Mouse (Mus musculus): ENCODE measurements around the gene Nolc1. TPM values are rescaled to one million over a fixed set of nuclear protein-coding genes. Genes with fewer than 3 reads are reported as not detected.
"Not testable (repeated sequence)": the region's sequence is repeated elsewhere in the genome, so short reads cannot be mapped to it uniquely, and the experiment has no call there.

Nolc1 gene
- polyA plus RNA-seq, 1 experiment from 2014 or later = 79.7 TPM

GRCm38 (mm10) chr19:46114617-46115016 is 39.0 kb downstream of the Nolc1 start:
- H3K9me3 ChIP-seq (ENCODE audit: control insufficient read depth, low read depth, low read length) = no peaks in the 10 kb centered on the region
- H3K27me3 ChIP-seq (ENCODE audit: control insufficient read depth, insufficient read depth, low read length) = no peaks in the 10 kb centered on the region
- no peak for ATAC-seq (ENCODE audit: insufficient number of reproducible peaks, insufficient read depth, low FRiP score, low read depth)
- no peaks in the 10 kb centered on the region for H3K4me1 ChIP-seq (ENCODE audit: control insufficient read depth, insufficient read depth, low read length)
- H3K9ac ChIP-seq (replicated peaks; ENCODE audit: low read depth, low read length) = no peak overlapping the region
- no peak overlapping the region for H3K27ac ChIP-seq (ENCODE audit: low read length)
- WGBS = 53% methylated on average over 4 of the region's 4 CpGs
- no peak overlapping the region for H3K4me2 ChIP-seq (replicated peaks; ENCODE audit: low read depth, low read length)
- no peaks in the 10 kb centered on the region for H3K36me3 ChIP-seq (ENCODE audit: control insufficient read depth, insufficient read depth, low read length)
- H3K4me3 ChIP-seq (ENCODE audit: low read depth, low read length) = no peak overlapping the region

DNA sequence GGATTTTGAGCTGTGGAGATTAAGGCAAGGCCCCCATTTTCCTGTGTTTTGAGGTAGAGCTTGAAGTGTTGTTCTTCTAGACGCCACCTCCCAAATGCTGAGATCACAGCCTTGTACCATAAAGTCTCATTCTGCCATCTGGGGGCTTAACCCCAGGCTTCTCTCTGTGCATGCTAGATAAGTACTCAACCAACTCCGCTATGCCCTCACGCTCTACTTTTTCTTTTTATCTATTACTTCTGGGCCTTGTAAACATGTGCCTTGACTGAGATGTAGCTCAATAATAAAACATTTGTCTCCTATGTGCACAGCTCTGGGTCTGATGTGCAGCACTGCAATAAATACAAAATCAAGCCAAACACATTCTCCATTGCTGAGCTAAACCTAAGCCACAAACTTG is 43.8 kb downstream of the Nolc1 start:
- H3K36me3 ChIP-seq (ENCODE audit: control insufficient read depth, insufficient read depth, low read length) = no peaks in the 10 kb centered on the region
- H3K4me2 ChIP-seq (replicated peaks; ENCODE audit: low read depth, low read length) = no peak overlapping the region
- 88% methylated on average over 3 of the region's 3 CpGs for WGBS
- no peak overlapping the region for H3K27ac ChIP-seq (ENCODE audit: low read length)
- no peaks in the 10 kb centered on the region for H3K4me1 ChIP-seq (ENCODE audit: control insufficient read depth, insufficient read depth, low read length)
- H3K9ac ChIP-seq (replicated peaks; ENCODE audit: low read depth, low read length) = no peak overlapping the region
- no peaks in the 10 kb centered on the region for H3K9me3 ChIP-seq (ENCODE audit: control insufficient read depth, low read depth, low read length)
- no peaks in the 10 kb centered on the region for H3K27me3 ChIP-seq (ENCODE audit: control insufficient read depth, insufficient read depth, low read length)
- no peak for ATAC-seq (ENCODE audit: insufficient number of reproducible peaks, insufficient read depth, low FRiP score, low read depth)
- H3K4me3 ChIP-seq (ENCODE audit: low read depth, low read length) = no peak overlapping the region

DNA sequence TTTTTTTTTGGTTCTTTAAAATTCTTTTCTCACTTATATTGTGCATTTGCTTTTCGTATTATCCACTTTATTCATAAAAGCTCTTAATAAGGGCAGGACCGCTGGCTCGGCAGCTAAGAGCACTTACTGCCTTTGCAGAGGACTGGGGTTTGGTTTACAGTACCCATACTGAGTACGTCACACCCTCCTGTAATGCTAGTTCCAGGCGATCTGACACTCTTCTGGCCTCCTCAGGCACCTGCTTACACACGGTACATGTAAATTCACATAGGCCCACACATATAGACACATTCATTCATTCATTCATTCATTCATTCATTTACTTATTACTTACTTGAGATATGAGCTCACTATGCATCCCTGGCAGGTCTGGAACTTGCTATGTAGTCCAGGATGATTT is 45.2 kb downstream of the Nolc1 start:
- no peaks in the 10 kb centered on the region for H3K27me3 ChIP-seq (ENCODE audit: control insufficient read depth, insufficient read depth, low read length)
- 71% methylated on average over 6 of the region's 6 CpGs for WGBS

GRCm38 (mm10) chr19:46123876-46124275 is 48.2 kb downstream of the Nolc1 start:
- no peaks in the 10 kb centered on the region for H3K27me3 ChIP-seq (ENCODE audit: control insufficient read depth, insufficient read depth, low read length)
- no peaks in the 10 kb centered on the region for H3K36me3 ChIP-seq (ENCODE audit: control insufficient read depth, insufficient read depth, low read length)
- WGBS = 76% methylated on average over 3 of the region's 3 CpGs
- no peak overlapping the region for H3K27ac ChIP-seq (ENCODE audit: low read length)
- no peaks in the 10 kb centered on the region for H3K4me1 ChIP-seq (ENCODE audit: control insufficient read depth, insufficient read depth, low read length)
- no peaks in the 10 kb centered on the region for H3K9me3 ChIP-seq (ENCODE audit: control insufficient read depth, low read depth, low read length)
- no peak overlapping the region for H3K4me2 ChIP-seq (replicated peaks; ENCODE audit: low read depth, low read length)
- no peak overlapping the region for H3K9ac ChIP-seq (replicated peaks; ENCODE audit: low read depth, low read length)
- ATAC-seq (ENCODE audit: insufficient number of reproducible peaks, insufficient read depth, low FRiP score, low read depth) = no peak
- H3K4me3 ChIP-seq (ENCODE audit: low read depth, low read length) = no peak overlapping the region

More for the DNA sequence above, 45.2 kb downstream of the Nolc1 start:
- H3K4me3 ChIP-seq (ENCODE audit: low read depth, low read length) = no peak overlapping the region
- no peak overlapping the region for H3K27ac ChIP-seq (ENCODE audit: low read length)
- H3K9ac ChIP-seq (replicated peaks; ENCODE audit: low read depth, low read length) = no peak overlapping the region
- no peak for ATAC-seq (ENCODE audit: insufficient number of reproducible peaks, insufficient read depth, low FRiP score, low read depth)
- no peaks in the 10 kb centered on the region for H3K36me3 ChIP-seq (ENCODE audit: control insufficient read depth, insufficient read depth, low read length)
- no peaks in the 10 kb centered on the region for H3K9me3 ChIP-seq (ENCODE audit: control insufficient read depth, low read depth, low read length)
- no peaks in the 10 kb centered on the region for H3K4me1 ChIP-seq (ENCODE audit: control insufficient read depth, insufficient read depth, low read length)
- H3K4me2 ChIP-seq (replicated peaks; ENCODE audit: low read depth, low read length) = no peak overlapping the region

- Histone ChIP-seq H3K27ac (ENCODE audit: low read length) (no peak overlapping the region), H3K4me1 (ENCODE audit: control insufficient read depth, insufficient read depth, low read length) (no peaks in the 10 kb centered on the region), H3K9ac (replicated peaks; ENCODE audit: low read depth, low read length) (no peak overlapping the region), H3K4me3 (ENCODE audit: low read depth, low read length) (no peak overlapping the region), H3K4me2 (replicated peaks; ENCODE audit: low read depth, low read length) (no peak overlapping the region), H3K9me3 (ENCODE audit: control insufficient read depth, low read depth, low read length) (no peaks in the 10 kb centered on the region), H3K36me3 (ENCODE audit: control insufficient read depth, insufficient read depth, low read length) (no peaks in the 10 kb centered on the region), H3K27me3 (ENCODE audit: control insufficient read depth, insufficient read depth, low read length) (no peaks in the 10 kb centered on the region)
- ATAC-seq (ENCODE audit: insufficient number of reproducible peaks, insufficient read depth, low FRiP score, low read depth) = no peak
These were observed 49.0 kb downstream of the Nolc1 start for GRCm38 (mm10) chr19:46124651-46125050.

- Histone ChIP-seq H3K9ac (replicated peaks; ENCODE audit: low read depth, low read length) (no peak overlapping the region), H3K4me1 (ENCODE audit: control insufficient read depth, insufficient read depth, low read length) (no peaks in the 10 kb centered on the region), H3K27ac (ENCODE audit: low read length) (no peak overlapping the region), H3K36me3 (ENCODE audit: control insufficient read depth, insufficient read depth, low read length) (no peaks in the 10 kb centered on the region), H3K4me3 (ENCODE audit: low read depth, low read length) (no peak overlapping the region), H3K4me2 (replicated peaks; ENCODE audit: low read depth, low read length) (no peak overlapping the region), H3K9me3 (ENCODE audit: control insufficient read depth, low read depth, low read length) (no peaks in the 10 kb centered on the region), H3K27me3 (ENCODE audit: control insufficient read depth, insufficient read depth, low read length) (no peaks in the 10 kb centered on the region)
- WGBS = 79% methylated on average over 4 of the region's 4 CpGs
- no peak for ATAC-seq (ENCODE audit: insufficient number of reproducible peaks, insufficient read depth, low FRiP score, low read depth)
These were observed 50.6 kb downstream of the Nolc1 start for GRCm38 (mm10) chr19:46126301-46126700.

GRCm38 (mm10) chr19:46129737-46130136 is 54.1 kb downstream of the Nolc1 start:
- not testable (repeated sequence) for H3K36me3 ChIP-seq (ENCODE audit: control insufficient read depth, insufficient read depth, low read length); H3K4me1 ChIP-seq (ENCODE audit: control insufficient read depth, insufficient read depth, low read length); ATAC-seq (ENCODE audit: insufficient number of reproducible peaks, insufficient read depth, low FRiP score, low read depth); H3K4me3 ChIP-seq (ENCODE audit: low read depth, low read length); H3K4me2 ChIP-seq (replicated peaks; ENCODE audit: low read depth, low read length); H3K9ac ChIP-seq (replicated peaks; ENCODE audit: low read depth, low read length); H3K9me3 ChIP-seq (ENCODE audit: control insufficient read depth, low read depth, low read length); H3K27ac ChIP-seq (ENCODE audit: low read length)
- H3K27me3 ChIP-seq (ENCODE audit: control insufficient read depth, insufficient read depth, low read length) = peaks cover 25% of the 10 kb centered on the region
- 83% methylated on average over 5 of the region's 6 CpGs for WGBS

GRCm38 (mm10) chr19:46131283-46131682 is 55.6 kb downstream of the Nolc1 start:
- Histone ChIP-seq H3K36me3 (ENCODE audit: control insufficient read depth, insufficient read depth, low read length) (no peaks in the 10 kb centered on the region), H3K27me3 (ENCODE audit: control insufficient read depth, insufficient read depth, low read length) (peaks cover 31% of the 10 kb centered on the region), H3K4me1 (ENCODE audit: control insufficient read depth, insufficient read depth, low read length) (peaks cover 7% of the 10 kb centered on the region; the same call in 1 of the 2 replicates), H3K9ac (replicated peaks; ENCODE audit: low read depth, low read length) (no peak overlapping the region), H3K4me3 (ENCODE audit: low read depth, low read length) (peak overlapping the region; percentile 19), H3K9me3 (ENCODE audit: control insufficient read depth, low read depth, low read length) (no peaks in the 10 kb centered on the region), H3K27ac (ENCODE audit: low read length) (no peak overlapping the region), H3K4me2 (replicated peaks; ENCODE audit: low read depth, low read length) (peak overlapping the region; percentile 43)
- 9% methylated on average over 8 of the region's 8 CpGs for WGBS
- ATAC-seq (ENCODE audit: insufficient number of reproducible peaks, insufficient read depth, low FRiP score, low read depth) = no peak

DNA sequence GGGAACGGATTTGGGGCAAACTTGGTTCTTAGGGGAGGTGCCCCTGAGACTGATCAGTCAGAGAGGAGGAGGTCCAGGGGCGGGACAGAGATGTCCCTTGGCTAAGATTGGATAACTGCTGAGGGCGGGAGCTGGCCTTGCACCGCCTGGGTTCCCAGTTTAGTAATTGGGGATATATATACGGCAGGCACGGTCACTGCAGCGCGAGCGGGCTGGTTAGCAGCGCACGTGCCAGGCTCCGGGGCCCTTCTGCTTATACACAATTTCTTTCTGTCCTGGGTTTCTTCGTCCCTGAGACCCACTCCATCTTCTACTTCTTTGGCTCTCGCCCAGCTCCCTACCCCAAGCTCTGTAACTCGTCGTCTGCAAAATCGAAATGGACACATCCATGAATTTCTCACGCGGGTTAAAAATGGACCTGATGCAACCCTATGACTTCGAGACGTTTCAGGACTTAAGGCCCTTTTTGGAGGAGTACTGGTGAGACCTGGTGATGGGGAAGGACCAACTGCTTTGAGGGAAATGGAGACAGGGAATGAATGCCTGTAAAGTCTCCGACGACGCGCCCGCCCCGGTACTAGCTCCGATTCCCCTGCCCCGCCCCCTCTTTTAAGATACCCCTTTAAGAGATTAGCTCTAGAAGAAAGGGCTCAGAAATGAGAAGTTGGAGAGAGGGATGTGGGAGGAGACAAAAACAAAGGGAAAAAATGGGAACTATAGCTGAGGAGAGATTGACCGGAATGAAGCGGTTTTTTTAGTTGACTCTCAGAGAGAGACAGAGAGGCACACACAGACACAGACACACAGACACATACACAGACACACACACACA is 56.2 kb downstream of the Nolc1 start, which contains the start of gene Elovl3:
Gene Elovl3, plus strand, starts transcription at position 204 of the 832 bp plus-strand sequence.
- Histone ChIP-seq H3K4me1 (ENCODE audit: control insufficient read depth, insufficient read depth, low read length) (peaks cover 13% of the 10 kb centered on the region), H3K4me2 (replicated peaks; ENCODE audit: low read depth, low read length) (peak within 1 kb of the TSS; percentile 43), H3K9ac (replicated peaks; ENCODE audit: low read depth, low read length) (no peak within 1 kb of the TSS), H3K36me3 (ENCODE audit: control insufficient read depth, insufficient read depth, low read length) (no peaks in the 10 kb centered on the region), H3K27me3 (ENCODE audit: control insufficient read depth, insufficient read depth, low read length) (peaks cover 37% of the 10 kb centered on the region), H3K9me3 (ENCODE audit: control insufficient read depth, low read depth, low read length) (no peaks in the 10 kb centered on the region), H3K27ac (ENCODE audit: low read length) (no peak within 1 kb of the TSS), H3K4me3 (ENCODE audit: low read depth, low read length) (peak within 1 kb of the TSS; percentile 19)
- 3% methylated on average over 31 of the region's 31 CpGs for WGBS
- no peak for ATAC-seq (ENCODE audit: insufficient number of reproducible peaks, insufficient read depth, low FRiP score, low read depth)

All from stomach, embryonic 14.5 days (tissue).